Mouse (Mus musculus): ENCODE results near the gene Borcs8. TPM values are rescaled to one million over a fixed set of nuclear protein-coding genes. Genes with fewer than 3 reads are reported as not detected.

Gene Borcs8
- polyA plus RNA-seq, 3 experiments from 2014 or later: 83.2 to 86.8 (median 86.6) TPM

DNA sequence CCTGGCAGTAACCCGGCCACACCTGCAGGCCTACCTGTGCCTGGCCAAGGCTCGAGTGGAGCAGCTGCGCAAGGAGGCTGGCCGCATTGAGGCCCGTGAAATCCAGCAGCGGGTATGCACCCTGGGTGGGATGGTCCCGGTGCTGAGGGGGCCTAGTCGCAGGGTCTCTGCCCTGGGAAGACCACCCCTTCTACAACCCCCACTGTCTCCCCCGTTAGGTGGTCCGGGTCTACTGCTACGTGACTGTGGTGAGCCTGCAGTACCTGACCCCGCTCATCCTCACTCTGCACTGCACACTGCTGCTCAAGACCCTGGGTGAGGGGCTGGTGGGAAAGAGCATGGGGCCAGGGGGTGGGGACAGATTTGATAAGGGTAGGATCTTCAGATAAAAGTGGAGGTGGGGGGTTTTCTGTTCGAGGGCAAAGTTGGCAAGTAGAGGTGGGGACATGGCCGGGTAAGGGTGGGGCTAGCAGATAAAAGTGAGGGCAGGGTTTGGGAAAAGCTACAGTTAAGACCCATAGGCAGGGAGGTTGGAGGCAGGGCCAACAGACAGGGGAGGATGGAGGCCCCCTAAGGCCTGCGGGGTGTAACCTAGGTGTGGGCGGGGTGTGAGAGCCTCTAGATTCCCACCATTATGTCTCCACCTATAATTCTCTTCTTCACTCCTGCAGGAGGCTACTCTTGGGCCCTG, 42.1 kb downstream of the Borcs8 start:
- ATAC-seq: no peak

DNA sequence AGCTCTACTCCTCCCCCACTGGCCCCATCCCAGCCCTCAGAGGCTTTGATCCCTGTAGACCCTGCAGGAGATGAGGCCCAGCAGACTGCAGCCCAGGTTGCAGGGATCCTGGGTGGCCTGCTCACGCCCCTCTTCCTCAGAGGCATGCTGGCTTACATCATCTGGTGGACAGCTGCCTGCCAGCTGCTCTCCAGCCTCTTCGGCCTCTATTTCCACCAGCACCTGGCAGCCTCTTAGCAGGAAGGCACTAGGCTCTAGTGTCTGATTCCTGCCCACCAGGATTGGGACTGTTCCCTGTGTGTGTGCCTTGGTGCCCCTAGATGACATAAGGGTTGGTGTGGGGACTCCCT, 42.6 kb downstream of the Borcs8 start:
- ATAC-seq: no peak

DNA sequence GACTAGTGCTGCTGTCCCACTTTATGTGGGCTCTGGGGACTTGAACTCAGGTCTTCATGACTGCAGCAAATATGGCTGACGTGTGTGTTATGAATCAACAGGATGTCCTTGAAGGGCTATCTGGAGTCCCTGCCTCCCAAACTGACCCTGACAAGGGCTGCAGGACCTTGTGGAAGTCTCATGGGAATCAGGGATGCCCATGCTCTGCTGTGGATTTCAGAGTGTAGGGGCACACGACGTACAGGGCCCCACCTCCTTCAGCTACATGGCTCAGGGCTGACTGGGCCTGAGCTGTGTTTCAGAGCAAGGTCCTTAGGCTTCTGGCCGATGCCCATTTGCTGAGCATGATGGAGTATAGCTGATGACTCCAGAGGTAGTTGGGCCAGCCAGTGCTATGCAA, 43.9 kb downstream of the Borcs8 start:
- no peak for ATAC-seq

DNA sequence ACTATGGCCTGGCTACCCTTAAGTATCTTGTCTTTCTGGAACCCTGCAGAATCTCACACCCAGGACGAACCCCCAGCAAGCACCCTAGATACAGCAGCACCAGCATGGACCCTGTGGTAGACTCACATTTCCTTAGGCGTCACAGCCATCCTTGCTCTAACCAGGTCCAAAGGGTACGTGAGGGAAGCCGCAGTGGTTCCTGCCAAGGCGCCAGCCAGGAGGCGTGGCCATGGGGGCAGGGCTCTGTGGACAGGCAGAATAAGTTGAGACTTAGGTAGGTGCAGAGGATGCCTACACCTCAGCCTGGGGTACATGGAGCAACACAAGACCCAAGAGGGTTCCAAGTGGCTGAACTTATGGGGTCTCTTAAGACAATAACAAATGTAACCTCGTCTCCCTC, 49.4 kb downstream of the Borcs8 start:
- no peak for ATAC-seq

DNA sequence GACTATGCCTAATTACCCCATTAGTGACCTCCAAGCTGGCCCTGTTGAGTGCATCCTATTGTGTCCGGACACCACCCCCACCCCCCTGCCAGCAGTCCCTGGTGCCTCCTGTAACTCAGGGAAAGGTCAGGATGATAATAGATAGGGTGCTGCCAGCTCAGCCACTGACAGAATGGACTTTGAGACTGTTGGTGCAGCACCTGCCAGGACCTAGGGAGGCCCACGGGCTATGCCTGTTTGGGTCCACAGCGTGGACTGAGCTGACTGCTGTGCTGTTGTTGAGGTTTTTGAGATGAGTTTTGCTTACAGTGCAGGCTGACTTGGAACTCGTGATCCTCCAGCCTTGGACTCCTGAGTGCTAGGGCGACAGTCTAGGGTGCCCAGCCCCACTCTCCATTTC, 53.9 kb downstream of the Borcs8 start:
- ATAC-seq: no peak

DNA sequence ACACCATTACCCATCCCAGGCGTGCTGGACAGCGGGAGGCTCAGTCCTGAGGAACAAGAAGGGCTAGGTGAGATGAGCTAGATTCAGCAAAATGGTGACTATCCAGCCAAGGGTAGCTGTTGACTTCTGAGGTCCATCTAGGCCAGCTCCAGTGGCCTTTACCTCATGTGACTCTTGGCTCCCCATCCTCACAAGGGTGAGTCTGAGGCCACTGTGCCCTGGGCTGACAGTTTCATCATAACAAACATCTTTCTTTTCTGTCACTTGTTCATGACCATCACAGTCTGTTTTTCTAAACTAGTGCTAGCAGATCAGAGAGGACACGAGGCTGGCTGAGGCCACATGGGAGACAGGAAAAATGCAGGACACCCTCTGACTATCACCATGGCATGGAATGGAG, 54.9 kb downstream of the Borcs8 start:
- ATAC-seq: no peak

DNA sequence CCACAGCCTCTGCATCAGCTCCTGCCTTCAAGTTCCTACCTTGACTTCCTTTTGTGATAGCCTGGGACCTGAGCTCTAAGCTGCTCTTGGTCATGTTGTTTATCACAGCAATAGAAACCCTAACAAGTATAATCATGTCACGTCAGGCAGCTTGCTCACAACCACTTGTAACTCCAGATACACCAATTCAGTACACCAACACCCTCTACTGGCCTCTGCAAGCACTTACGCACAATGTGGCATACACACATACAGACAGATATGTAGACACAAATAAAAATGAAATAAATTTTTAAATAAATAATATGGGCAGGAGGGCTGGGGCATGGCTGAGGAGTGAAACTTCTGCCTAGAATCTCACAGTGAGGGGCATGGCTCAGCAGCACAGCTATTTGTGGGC, 56.5 kb downstream of the Borcs8 start:
- ATAC-seq: no peak

Other genes with a start within 250 kb of the Borcs8 start
- 1 to 10 TPM in 1 of 3 experiments, under 1 TPM in 1, not detected in 1; 0.35 to 1.2 TPM for gene Tssk6, start 237.3 kb upstream of the Borcs8 start, polyA plus RNA-seq (2017; shearing (Covaris generic))
- gene Ndufa13, start 236.9 kb upstream of the Borcs8 start, polyA plus RNA-seq (2017; shearing (Covaris generic)): 100 to 1,000 TPM; 194 to 284 (median 245) TPM
- gene Yjefn3, start 236.8 kb upstream of the Borcs8 start, polyA plus RNA-seq (2017; shearing (Covaris generic)): 1 to 10 TPM in 1 of 3 experiments, under 1 TPM in 1, not detected in 1; 0.56 to 1.1 TPM
- gene Gatad2a, start 143.1 kb upstream of the Borcs8 start, polyA plus RNA-seq (2017; shearing (Covaris generic)): 10 to 100 TPM; 20.1 to 29.0 (median 23.2) TPM
- gene Mau2, start 96.8 kb upstream of the Borcs8 start, polyA plus RNA-seq (2017; shearing (Covaris generic)): 10 to 100 TPM; 35.3 to 56.2 (median 45.5) TPM
- 10 to 100 TPM; 38.0 to 52.9 (median 52.6) TPM for gene Sugp1, start 96.7 kb upstream of the Borcs8 start, polyA plus RNA-seq (2017; shearing (Covaris generic))
- under 1 TPM in 2 of 3 experiments, not detected in 1; 0.59 to 0.94 TPM for gene Tm6sf2, start 66.6 kb upstream of the Borcs8 start, polyA plus RNA-seq (2017; shearing (Covaris generic))
- not detected for gene Hapln4, start 56.0 kb upstream of the Borcs8 start, polyA plus RNA-seq (2017; shearing (Covaris generic))
- not detected for gene Ncan, start 18.6 kb upstream of the Borcs8 start, polyA plus RNA-seq (2017; shearing (Covaris generic))
- gene Nr2c2ap, start 8.2 kb upstream of the Borcs8 start, polyA plus RNA-seq (2017; shearing (Covaris generic)): 10 to 100 TPM; 37.8 to 49.3 (median 40.1) TPM
- 10 to 100 TPM; 36.6 to 71.1 (median 66.0) TPM for gene Rfxank, start 345 bp upstream of the Borcs8 start, polyA plus RNA-seq (2017; shearing (Covaris generic))
- gene Mef2b, start 212 bp downstream of the Borcs8 start, polyA plus RNA-seq (2017; shearing (Covaris generic)): 1 to 10 TPM in 1 of 3 experiments, under 1 TPM in 2; 0.29 to 2.2 (median 0.36) TPM
- 10 to 100 TPM; 20.8 to 30.3 (median 23.3) TPM for gene Tmem161a, start 32.9 kb downstream of the Borcs8 start, polyA plus RNA-seq (2017; shearing (Covaris generic))
- 10 to 100 TPM in 2 of 3 experiments, 1 to 10 TPM in 1; 5.1 to 15.7 (median 11.2) TPM for gene Slc25a42, start 72.8 kb downstream of the Borcs8 start, polyA plus RNA-seq (2017; shearing (Covaris generic))
- 10 to 100 TPM; 12.6 to 23.3 (median 20.8) TPM for gene Sugp2, start 94.7 kb downstream of the Borcs8 start, polyA plus RNA-seq (2017; shearing (Covaris generic))
- 1 to 10 TPM; 6.0 to 9.0 (median 6.4) TPM for gene Armc6, start 95.0 kb downstream of the Borcs8 start, polyA plus RNA-seq (2017; shearing (Covaris generic))
- under 1 TPM in 2 of 3 experiments, not detected in 1; 0.39 to 0.81 TPM for gene Homer3, start 143.3 kb downstream of the Borcs8 start, polyA plus RNA-seq (2017; shearing (Covaris generic))
- 10 to 100 TPM; 46.0 to 58.6 (median 51.4) TPM for gene Ddx49, start 163.0 kb downstream of the Borcs8 start, polyA plus RNA-seq (2017; shearing (Covaris generic))
- gene Cope, start 163.0 kb downstream of the Borcs8 start, polyA plus RNA-seq (2017; shearing (Covaris generic)): 100 to 1,000 TPM; 303 to 304 (median 304) TPM
- gene Cers1, start 176.3 kb downstream of the Borcs8 start, polyA plus RNA-seq (2017; shearing (Covaris generic)): not detected
- gene Gdf1, start 190.3 kb downstream of the Borcs8 start, polyA plus RNA-seq (2017; shearing (Covaris generic)): under 1 TPM in 2 of 3 experiments, not detected in 1; 0.41 to 0.55 TPM
- 10 to 100 TPM; 13.6 to 17.4 (median 14.2) TPM for gene Upf1, start 213.8 kb downstream of the Borcs8 start, polyA plus RNA-seq (2017; shearing (Covaris generic))
- under 1 TPM in 2 of 3 experiments, not detected in 1; 0.24 to 0.40 TPM for gene Comp, start 234.1 kb downstream of the Borcs8 start, polyA plus RNA-seq (2017; shearing (Covaris generic))